Mouse (Mus musculus): ENCODE measurements around the gene Opcml. TPM values are rescaled to one million over a fixed set of nuclear protein-coding genes. Genes with fewer than 3 reads are reported as not detected.

Opcml gene
- polyA plus RNA-seq, 1 experiment from 2014 or later, result 36.5 TPM

DNA sequence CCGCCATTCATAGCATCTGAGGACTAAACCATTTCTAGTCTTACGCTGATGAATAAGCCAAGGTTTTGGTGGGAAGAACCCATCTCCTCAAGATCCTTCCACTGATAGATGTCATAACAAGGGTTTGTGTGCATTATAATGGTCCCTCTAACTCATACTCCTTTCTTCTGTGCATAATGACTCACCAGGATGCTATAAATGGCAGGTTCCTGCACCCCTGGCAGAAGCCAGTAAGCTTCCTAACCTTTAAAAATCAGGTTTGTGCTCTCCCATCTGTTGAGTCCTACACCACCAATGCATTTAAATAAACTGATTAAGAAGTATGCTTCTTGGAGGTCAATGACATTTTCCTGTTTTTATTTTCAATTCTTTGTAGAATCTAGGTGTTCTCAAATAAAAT, 929.6 kb downstream of the Opcml start:
- ATAC-seq (ENCODE audit: low FRiP score, low TSS enrichment), result no peak
- Histone ChIP-seq H3K4me2 (ENCODE audit: low read length) (no peak overlapping the region), H3K36me3 (ENCODE audit: control insufficient read depth, insufficient read depth, low read length) (no peaks in the 10 kb centered on the region)

DNA sequence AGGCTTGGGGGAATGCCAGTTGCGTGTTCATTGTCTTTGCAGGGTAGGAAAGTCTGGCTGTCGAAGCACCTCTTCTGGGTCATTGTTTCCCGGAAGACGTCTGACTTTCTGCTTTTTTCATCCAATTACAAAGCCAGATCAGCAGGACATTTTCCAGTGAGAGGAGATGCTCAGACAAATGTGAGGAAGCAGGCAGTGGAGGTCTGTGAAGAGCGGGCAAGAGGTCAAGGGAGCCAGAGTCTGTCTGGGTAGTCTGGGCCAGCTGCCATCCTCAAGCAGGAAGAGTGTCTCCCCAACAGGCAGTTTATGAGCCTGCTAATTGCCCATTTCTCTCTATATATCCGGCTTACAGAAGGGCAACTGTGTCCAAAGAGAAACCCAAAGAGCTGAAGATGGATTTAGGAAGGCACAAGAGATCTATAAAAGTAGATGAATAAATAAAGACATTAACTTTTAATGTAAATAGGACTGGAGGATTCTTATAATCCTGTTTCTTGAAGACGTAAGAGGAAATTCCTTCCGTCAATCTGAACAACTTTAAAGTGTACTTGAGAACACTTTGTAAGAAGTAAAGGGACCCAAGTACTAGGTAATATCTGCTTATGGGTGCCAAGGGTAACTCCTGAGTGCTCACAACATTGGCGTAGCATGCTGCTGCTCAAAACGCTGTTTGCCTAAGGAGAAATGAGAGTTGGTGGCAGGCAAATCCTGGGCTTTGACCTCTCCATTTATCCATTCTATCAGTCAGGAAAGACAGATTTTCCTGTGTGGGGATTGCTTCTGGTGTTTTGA, 941.4 kb downstream of the Opcml start:
- DNase-seq (no peak), ATAC-seq (ENCODE audit: low FRiP score, low TSS enrichment) (no peak)
- Histone ChIP-seq H3K27me3 (ENCODE audit: control insufficient read depth, insufficient read depth, low read length) (no peaks in the 10 kb centered on the region), H3K36me3 (ENCODE audit: control insufficient read depth, insufficient read depth, low read length) (no peaks in the 10 kb centered on the region), H3K4me1 (ENCODE audit: control insufficient read depth, insufficient read depth, low read length) (no peaks in the 10 kb centered on the region), H3K4me3 (replicated peaks; ENCODE audit: low read depth, low read length) (no peak overlapping the region), H3K9ac (replicated peaks; ENCODE audit: low read length) (no peak overlapping the region), H3K27ac (replicated peaks; ENCODE audit: low read depth, low read length) (no peak overlapping the region), H3K4me2 (ENCODE audit: low read length) (no peak overlapping the region), H3K9me3 (ENCODE audit: control insufficient read depth, low read length) (no peaks in the 10 kb centered on the region)
- 76% methylated on average over 10 of the region's 10 CpGs for WGBS

More for the DNA sequence above, 929.6 kb downstream of the Opcml start:
- no peak overlapping the region for H3K27ac ChIP-seq (replicated peaks; ENCODE audit: low read depth, low read length)
- WGBS, result 95% methylated on average over 2 of the region's 2 CpGs
- H3K27me3 ChIP-seq (ENCODE audit: control insufficient read depth, insufficient read depth, low read length), result no peaks in the 10 kb centered on the region
- H3K9ac ChIP-seq (replicated peaks; ENCODE audit: low read length), result no peak overlapping the region
- no peaks in the 10 kb centered on the region for H3K4me1 ChIP-seq (ENCODE audit: control insufficient read depth, insufficient read depth, low read length)
- no peaks in the 10 kb centered on the region for H3K9me3 ChIP-seq (ENCODE audit: control insufficient read depth, low read length)
- no peak for DNase-seq
- no peak overlapping the region for H3K4me3 ChIP-seq (replicated peaks; ENCODE audit: low read depth, low read length)

DNA sequence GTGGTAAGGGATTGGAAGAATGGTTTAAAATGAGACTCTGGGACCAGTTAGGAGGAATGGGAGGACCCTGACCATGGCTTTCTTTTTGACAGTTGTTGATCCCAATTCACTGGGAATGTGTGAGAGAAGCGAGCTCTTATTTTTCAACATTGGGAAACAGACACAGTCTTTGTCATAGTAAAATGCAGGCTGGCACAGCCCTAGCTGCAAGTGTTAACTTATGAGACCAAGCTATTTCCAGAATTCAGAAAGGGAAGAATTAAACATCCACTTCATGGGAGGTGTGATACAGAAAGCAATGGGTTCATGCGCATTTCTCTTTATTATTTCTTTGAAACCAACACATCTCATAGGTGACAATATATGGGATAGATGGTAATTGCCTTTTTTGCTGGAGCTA, 947.4 kb downstream of the Opcml start:
- DNase-seq (no peak), ATAC-seq (ENCODE audit: low FRiP score, low TSS enrichment) (no peak)
- no peaks in the 10 kb centered on the region for H3K4me1 ChIP-seq (ENCODE audit: control insufficient read depth, insufficient read depth, low read length)
- H3K27ac ChIP-seq (replicated peaks; ENCODE audit: low read depth, low read length), result no peak overlapping the region
- no peaks in the 10 kb centered on the region for H3K36me3 ChIP-seq (ENCODE audit: control insufficient read depth, insufficient read depth, low read length)
- H3K4me2 ChIP-seq (ENCODE audit: low read length), result no peak overlapping the region
- H3K9ac ChIP-seq (replicated peaks; ENCODE audit: low read length), result no peak overlapping the region
- no peak overlapping the region for H3K4me3 ChIP-seq (replicated peaks; ENCODE audit: low read depth, low read length)
- no peaks in the 10 kb centered on the region for H3K27me3 ChIP-seq (ENCODE audit: control insufficient read depth, insufficient read depth, low read length)
- 84% methylated on average over 2 of the region's 2 CpGs for WGBS
- no peaks in the 10 kb centered on the region for H3K9me3 ChIP-seq (ENCODE audit: control insufficient read depth, low read length)

- WGBS, result 32% methylated on average over 1 of the region's 1 CpGs
- Histone ChIP-seq H3K4me3 (replicated peaks; ENCODE audit: low read depth, low read length) (no peak overlapping the region), H3K4me2 (ENCODE audit: low read length) (no peak overlapping the region), H3K27ac (replicated peaks; ENCODE audit: low read depth, low read length) (no peak overlapping the region), H3K27me3 (ENCODE audit: control insufficient read depth, insufficient read depth, low read length) (no peaks in the 10 kb centered on the region), H3K36me3 (ENCODE audit: control insufficient read depth, insufficient read depth, low read length) (no peaks in the 10 kb centered on the region), H3K9ac (replicated peaks; ENCODE audit: low read length) (no peak overlapping the region), H3K4me1 (ENCODE audit: control insufficient read depth, insufficient read depth, low read length) (no peaks in the 10 kb centered on the region), H3K9me3 (ENCODE audit: control insufficient read depth, low read length) (no peaks in the 10 kb centered on the region)
- ATAC-seq (ENCODE audit: low FRiP score, low TSS enrichment), result no peak
- DNase-seq, result peak; percentile 45
Observed at GRCm38 (mm10) chr9:28738451-28738860, 947.9 kb downstream of the Opcml start.

- Histone ChIP-seq H3K4me1 (ENCODE audit: control insufficient read depth, insufficient read depth, low read length) (no peaks in the 10 kb centered on the region), H3K27me3 (ENCODE audit: control insufficient read depth, insufficient read depth, low read length) (no peaks in the 10 kb centered on the region), H3K27ac (replicated peaks; ENCODE audit: low read depth, low read length) (no peak overlapping the region), H3K36me3 (ENCODE audit: control insufficient read depth, insufficient read depth, low read length) (no peaks in the 10 kb centered on the region), H3K9me3 (ENCODE audit: control insufficient read depth, low read length) (no peaks in the 10 kb centered on the region), H3K4me3 (replicated peaks; ENCODE audit: low read depth, low read length) (no peak overlapping the region), H3K4me2 (ENCODE audit: low read length) (no peak overlapping the region), H3K9ac (replicated peaks; ENCODE audit: low read length) (no peak overlapping the region)
- ATAC-seq (ENCODE audit: low FRiP score, low TSS enrichment) (no peak), DNase-seq (no peak)
- 77% methylated on average over 3 of the region's 3 CpGs for WGBS
Observed at GRCm38 (mm10) chr9:28744771-28745170, 954.2 kb downstream of the Opcml start.

DNA sequence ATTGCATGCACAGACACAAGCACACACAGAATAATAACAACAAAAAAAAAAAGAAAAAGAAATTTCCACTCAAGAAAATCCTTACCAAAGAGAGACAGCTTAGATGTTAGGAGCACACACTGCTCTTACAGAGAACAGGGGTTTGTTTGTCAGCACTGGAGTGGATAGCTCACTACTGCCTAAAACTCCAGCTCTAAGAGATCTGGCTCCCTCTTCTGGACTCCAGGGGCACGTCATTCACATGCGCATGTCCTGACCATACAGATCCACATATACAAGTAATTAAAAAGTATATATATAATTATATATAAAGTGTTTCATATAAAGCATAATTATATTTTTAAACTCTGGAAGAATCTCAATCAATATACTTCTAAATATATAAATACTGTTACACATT, 958.3 kb downstream of the Opcml start:
- Histone ChIP-seq H3K9me3 (ENCODE audit: control insufficient read depth, low read length) (no peaks in the 10 kb centered on the region), H3K4me2 (ENCODE audit: low read length) (no peak overlapping the region), H3K9ac (replicated peaks; ENCODE audit: low read length) (no peak overlapping the region), H3K27me3 (ENCODE audit: control insufficient read depth, insufficient read depth, low read length) (no peaks in the 10 kb centered on the region), H3K36me3 (ENCODE audit: control insufficient read depth, insufficient read depth, low read length) (no peaks in the 10 kb centered on the region), H3K4me3 (replicated peaks; ENCODE audit: low read depth, low read length) (no peak overlapping the region), H3K27ac (replicated peaks; ENCODE audit: low read depth, low read length) (no peak overlapping the region), H3K4me1 (ENCODE audit: control insufficient read depth, insufficient read depth, low read length) (no peaks in the 10 kb centered on the region)
- DNase-seq (peak; percentile 50), ATAC-seq (ENCODE audit: low FRiP score, low TSS enrichment) (no peak)
- WGBS, result 77% methylated on average over 2 of the region's 2 CpGs

- H3K9ac ChIP-seq (replicated peaks; ENCODE audit: low read length), result no peak overlapping the region
- ATAC-seq (ENCODE audit: low FRiP score, low TSS enrichment), result no peak
Observed at GRCm38 (mm10) chr9:28752908-28753307, 962.3 kb downstream of the Opcml start.

DNA sequence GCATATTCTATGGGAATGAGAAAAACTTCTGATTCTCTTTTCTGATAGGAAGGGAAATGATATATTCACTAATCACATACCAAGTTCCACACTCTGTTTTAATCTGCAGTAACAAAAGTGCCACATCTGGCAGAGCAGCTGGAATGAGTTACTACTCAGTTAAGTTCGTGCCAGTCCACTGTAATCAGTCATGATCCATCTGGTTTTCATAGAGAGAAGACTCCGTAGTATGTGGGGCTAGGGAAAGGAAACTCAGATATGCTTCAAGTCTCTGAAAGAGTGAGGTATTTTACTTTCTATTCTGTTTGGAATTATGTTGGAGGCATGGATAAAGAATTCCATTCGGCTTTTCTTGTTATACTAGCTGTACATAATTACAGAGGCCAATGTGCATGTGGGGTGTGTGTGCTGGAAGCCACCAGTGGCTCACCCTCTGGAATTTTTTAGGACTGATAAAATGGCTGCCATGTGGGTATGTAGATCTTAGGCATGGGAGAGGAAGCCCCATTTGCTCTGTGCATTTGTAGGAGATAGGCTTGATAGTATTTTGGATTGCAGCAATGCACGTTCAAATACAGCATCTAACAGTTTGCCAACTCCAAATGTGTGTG, 966.4 kb downstream of the Opcml start:
- Histone ChIP-seq H3K27me3 (ENCODE audit: control insufficient read depth, insufficient read depth, low read length) (no peaks in the 10 kb centered on the region), H3K9me3 (ENCODE audit: control insufficient read depth, low read length) (no peaks in the 10 kb centered on the region), H3K4me3 (replicated peaks; ENCODE audit: low read depth, low read length) (no peak overlapping the region), H3K4me1 (ENCODE audit: control insufficient read depth, insufficient read depth, low read length) (no peaks in the 10 kb centered on the region; the same call in 1 of the 2 replicates), H3K36me3 (ENCODE audit: control insufficient read depth, insufficient read depth, low read length) (no peaks in the 10 kb centered on the region), H3K9ac (replicated peaks; ENCODE audit: low read length) (no peak overlapping the region), H3K27ac (replicated peaks; ENCODE audit: low read depth, low read length) (no peak overlapping the region), H3K4me2 (ENCODE audit: low read length) (no peak overlapping the region)
- DNase-seq (no peak), ATAC-seq (ENCODE audit: low FRiP score, low TSS enrichment) (no peak)
- 89% methylated on average over 4 of the region's 4 CpGs for WGBS

More at GRCm38 (mm10) chr9:28752908-28753307, 962.3 kb downstream of the Opcml start:
- no peaks in the 10 kb centered on the region for H3K9me3 ChIP-seq (ENCODE audit: control insufficient read depth, low read length)
- H3K4me3 ChIP-seq (replicated peaks; ENCODE audit: low read depth, low read length), result no peak overlapping the region
- H3K36me3 ChIP-seq (ENCODE audit: control insufficient read depth, insufficient read depth, low read length), result no peaks in the 10 kb centered on the region
- H3K4me1 ChIP-seq (ENCODE audit: control insufficient read depth, insufficient read depth, low read length), result no peaks in the 10 kb centered on the region
- WGBS, result 54% methylated on average over 5 of the region's 5 CpGs
- H3K4me2 ChIP-seq (ENCODE audit: low read length), result no peak overlapping the region
- DNase-seq, result no peak
- H3K27me3 ChIP-seq (ENCODE audit: control insufficient read depth, insufficient read depth, low read length), result no peaks in the 10 kb centered on the region
- H3K27ac ChIP-seq (replicated peaks; ENCODE audit: low read depth, low read length), result no peak overlapping the region

- ATAC-seq (ENCODE audit: low FRiP score, low TSS enrichment) (no peak), DNase-seq (no peak)
- no peak overlapping the region for H3K4me2 ChIP-seq (ENCODE audit: low read length)
- H3K27me3 ChIP-seq (ENCODE audit: control insufficient read depth, insufficient read depth, low read length), result no peaks in the 10 kb centered on the region
- H3K4me3 ChIP-seq (replicated peaks; ENCODE audit: low read depth, low read length), result no peak overlapping the region
- H3K9ac ChIP-seq (replicated peaks; ENCODE audit: low read length), result no peak overlapping the region
- H3K9me3 ChIP-seq (ENCODE audit: control insufficient read depth, low read length), result no peaks in the 10 kb centered on the region
- no peaks in the 10 kb centered on the region; the same call in 1 of the 2 replicates for H3K4me1 ChIP-seq (ENCODE audit: control insufficient read depth, insufficient read depth, low read length)
- WGBS, result 78% methylated on average over 4 of the region's 4 CpGs
- no peaks in the 10 kb centered on the region for H3K36me3 ChIP-seq (ENCODE audit: control insufficient read depth, insufficient read depth, low read length)
- H3K27ac ChIP-seq (replicated peaks; ENCODE audit: low read depth, low read length), result no peak overlapping the region
Observed at GRCm38 (mm10) chr9:28761460-28761859, 970.9 kb downstream of the Opcml start.
